Mouse (Mus musculus): ENCODE measurements around the gene Rps27l. TPM values are rescaled to one million over a fixed set of nuclear protein-coding genes. Genes with fewer than 3 reads are reported as not detected.
A peak's percentile ranks its signal among the peaks of the same experiment; 100 is the strongest.

The Rps27l gene
- polyA plus RNA-seq, 1 experiment: 36.3 TPM

GRCm38 (mm10) chr9:66919382-66919971 is 26.4 kb upstream of the Rps27l start, which contains the start of gene Rab8b:
Gene Rab8b, minus strand, starts transcription at chr9:66919687.
- under 1% methylated on average over 48 of the region's 49 CpGs for WGBS

DNA sequence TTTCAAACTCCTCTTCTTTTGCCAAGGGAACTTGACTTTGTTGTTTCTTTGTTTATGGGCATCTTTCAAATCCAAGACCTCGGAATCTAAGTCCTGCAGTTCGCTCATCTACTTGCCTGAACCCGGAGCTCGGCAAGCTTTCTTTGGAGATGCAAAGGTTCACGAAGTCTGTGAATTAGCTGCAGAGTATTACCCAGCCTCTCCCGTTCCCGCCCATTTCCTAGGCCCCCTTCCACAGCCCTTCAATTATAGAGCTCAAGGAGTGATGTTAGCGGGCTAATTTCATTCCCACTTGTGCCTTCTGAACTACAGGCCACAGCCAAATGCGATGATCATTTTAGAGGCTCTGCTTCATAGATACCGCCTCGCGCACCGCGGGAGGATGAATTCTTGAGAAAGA is 25.9 kb upstream of the Rps27l start:
- peak; percentile 42 for DNase-seq
- TF ChIP-seq POLR2A (IDR thresholded peaks at IDR 0.05; ENCODE audit: borderline replicate concordance, extremely low read depth, low read depth, low read length): no peak
- TF ChIP-seq CTCF (IDR thresholded peaks at IDR 0.05; ENCODE audit: insufficient read depth, low read length): no peak
- H3K4me1 ChIP-seq (ENCODE audit: control insufficient read depth, insufficient read depth, low read length): peaks cover 12% of the 10 kb centered on the region
- WGBS: under 1% methylated on average over 14 of the region's 14 CpGs
- peak overlapping the region; percentile 51 for H3K4me3 ChIP-seq (replicated peaks; ENCODE audit: extremely low read depth, low read depth, low read length)

More at GRCm38 (mm10) chr9:66919382-66919971, 26.4 kb upstream of the Rps27l start, which contains the start of gene Rab8b:
- peak within 1 kb of the TSS; percentile 84 for H3K4me3 ChIP-seq (replicated peaks; ENCODE audit: extremely low read depth, low read depth, low read length)
- DNase-seq: peak; percentile 92
- H3K4me1 ChIP-seq (ENCODE audit: control insufficient read depth, insufficient read depth, low read length): peaks cover 15% of the 10 kb centered on the region
- TF ChIP-seq POLR2A (IDR thresholded peaks at IDR 0.05; ENCODE audit: borderline replicate concordance, extremely low read depth, low read depth, low read length) (peak; percentile 83; the same call in 1 of the 2 replicates), CTCF (IDR thresholded peaks at IDR 0.05; ENCODE audit: insufficient read depth, low read length) (no peak)

DNA sequence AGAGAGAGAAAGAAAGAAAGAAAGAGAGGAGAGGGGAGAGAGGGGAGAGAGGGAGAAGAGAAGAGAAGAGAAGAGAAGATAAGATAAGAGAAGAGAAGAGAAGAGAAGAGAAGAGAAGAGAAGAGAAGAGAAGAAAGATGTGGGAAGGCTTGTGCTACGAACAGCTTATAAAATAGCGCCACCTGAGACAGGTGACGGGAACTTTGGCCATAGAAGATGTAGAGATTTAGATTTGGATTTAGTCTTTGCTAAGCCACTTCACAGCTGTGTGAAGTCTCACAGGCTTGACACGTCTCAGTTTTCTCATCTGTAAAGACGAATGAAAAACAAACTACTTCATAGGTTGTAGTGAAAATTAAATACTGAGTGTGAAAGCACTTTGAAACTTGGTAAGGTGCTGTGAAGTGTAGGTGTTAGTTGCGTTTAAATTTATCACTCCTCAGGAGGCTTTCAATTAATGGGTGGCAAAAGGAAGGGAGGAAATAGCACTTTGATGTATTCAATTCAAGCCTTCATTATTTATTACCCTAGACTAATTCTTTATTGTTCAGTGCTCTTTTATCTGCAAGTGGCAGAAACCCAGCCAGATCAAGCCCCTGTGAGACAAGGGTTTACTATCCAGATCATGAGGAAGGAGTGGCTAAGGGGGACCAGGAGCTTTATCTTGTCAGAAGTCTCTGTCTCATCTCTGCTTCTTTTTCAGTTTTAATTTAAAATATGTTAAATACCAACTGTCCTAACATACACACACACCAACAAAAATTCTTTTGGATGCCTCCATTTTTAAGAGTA is 25.2 kb upstream of the Rps27l start:
- Histone ChIP-seq H3K4me1 (ENCODE audit: control insufficient read depth, insufficient read depth, low read length) (peaks cover 7% of the 10 kb centered on the region), H3K4me3 (replicated peaks; ENCODE audit: extremely low read depth, low read depth, low read length) (no peak overlapping the region)
- DNase-seq: no peak
- WGBS: 22% methylated on average over 6 of the region's 6 CpGs
- no peak for TF ChIP-seq CTCF (IDR thresholded peaks at IDR 0.05; ENCODE audit: insufficient read depth, low read length)
- TF ChIP-seq POLR2A (IDR thresholded peaks at IDR 0.05; ENCODE audit: borderline replicate concordance, extremely low read depth, low read depth, low read length): no peak

DNA sequence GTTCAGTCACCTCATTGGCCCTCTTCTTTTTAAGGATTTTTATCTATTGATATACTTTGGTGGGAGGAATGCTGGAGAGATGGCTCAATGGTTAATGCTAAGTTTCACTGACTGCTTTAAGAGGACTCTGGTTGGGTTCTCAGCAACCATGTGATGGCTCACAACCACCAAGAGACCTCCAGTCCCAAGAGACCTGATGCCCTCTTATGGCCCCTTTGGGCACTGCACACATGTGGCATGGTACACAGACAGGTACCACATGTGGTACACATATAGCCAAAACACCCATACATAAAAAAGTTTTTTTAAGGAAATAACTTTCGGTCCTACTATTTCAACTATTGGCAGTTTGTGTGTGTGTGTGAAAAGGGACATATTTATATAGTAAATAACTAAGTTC is 23.8 kb upstream of the Rps27l start:
- Histone ChIP-seq H3K4me3 (replicated peaks; ENCODE audit: extremely low read depth, low read depth, low read length) (no peak overlapping the region), H3K4me1 (ENCODE audit: control insufficient read depth, insufficient read depth, low read length) (peaks cover 7% of the 10 kb centered on the region)
- TF ChIP-seq CTCF (IDR thresholded peaks at IDR 0.05; ENCODE audit: insufficient read depth, low read length) (0 out of 2 replicates have a peak, but pooled peaks have one; percentile 12), POLR2A (IDR thresholded peaks at IDR 0.05; ENCODE audit: borderline replicate concordance, extremely low read depth, low read depth, low read length) (no peak)
- DNase-seq: no peak
- WGBS: 98% methylated on average over 1 of the region's 1 CpGs

DNA sequence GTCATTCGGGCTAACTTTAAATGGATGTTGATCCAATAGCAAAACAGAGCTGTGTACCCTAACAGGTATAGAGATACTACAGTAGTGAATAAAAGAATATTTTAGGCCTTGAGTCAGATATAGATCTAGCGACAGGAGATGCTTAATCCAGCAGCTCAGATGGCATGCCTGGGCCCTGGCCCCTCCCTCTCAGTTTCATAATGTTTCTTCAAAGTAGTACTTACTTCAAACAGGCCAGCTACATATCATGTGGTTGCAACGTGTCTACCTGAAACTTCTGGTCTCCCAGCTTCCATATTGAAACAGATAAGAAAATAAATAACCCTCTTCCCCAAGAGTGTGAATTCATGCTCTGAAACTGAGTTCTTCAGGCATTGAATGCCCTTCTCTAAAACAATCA is 20.0 kb upstream of the Rps27l start:
- H3K4me1 ChIP-seq (ENCODE audit: control insufficient read depth, insufficient read depth, low read length): no peaks in the 10 kb centered on the region
- no peak overlapping the region for H3K4me3 ChIP-seq (replicated peaks; ENCODE audit: extremely low read depth, low read depth, low read length)
- TF ChIP-seq CTCF (IDR thresholded peaks at IDR 0.05; ENCODE audit: insufficient read depth, low read length) (no peak), POLR2A (IDR thresholded peaks at IDR 0.05; ENCODE audit: borderline replicate concordance, extremely low read depth, low read depth, low read length) (no peak)
- DNase-seq: no peak
- WGBS: 65% methylated on average over 3 of the region's 3 CpGs

DNA sequence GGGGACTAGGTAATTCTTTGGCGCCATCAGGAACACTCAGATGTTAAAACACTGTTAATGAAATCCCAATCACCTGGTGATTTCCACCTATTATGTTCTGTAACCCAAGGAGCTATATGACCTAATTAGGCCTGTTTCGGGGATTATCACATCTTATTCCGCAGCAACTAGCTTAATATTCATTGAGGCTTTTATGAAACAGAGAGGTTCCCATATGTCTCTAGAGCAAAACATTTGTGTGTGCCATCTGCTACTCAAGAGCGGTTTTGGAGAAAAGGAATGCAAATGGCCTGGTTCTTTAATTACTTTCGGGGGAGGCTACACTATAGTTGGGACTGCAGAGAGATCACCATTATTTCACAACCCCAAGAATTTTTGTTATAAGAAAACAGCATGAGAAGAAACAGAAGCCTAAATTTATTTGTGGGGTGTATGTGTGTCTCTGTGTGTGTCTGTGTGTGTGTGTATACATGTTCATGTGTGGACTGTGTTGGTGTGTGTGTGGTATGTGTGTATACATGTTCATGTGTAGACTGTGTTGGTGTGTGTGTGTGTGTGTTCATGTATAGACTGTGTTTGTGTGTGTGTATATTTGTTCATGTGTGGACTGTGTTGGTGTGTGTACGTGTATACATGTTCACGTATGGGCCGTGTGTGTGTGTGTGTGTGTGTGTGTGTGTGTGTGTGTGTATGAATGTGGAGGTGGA is 18.0 kb upstream of the Rps27l start:
- H3K4me3 ChIP-seq (replicated peaks; ENCODE audit: extremely low read depth, low read depth, low read length): no peak overlapping the region
- TF ChIP-seq POLR2A (IDR thresholded peaks at IDR 0.05; ENCODE audit: borderline replicate concordance, extremely low read depth, low read depth, low read length) (no peak), CTCF (IDR thresholded peaks at IDR 0.05; ENCODE audit: insufficient read depth, low read length) (no peak)
- DNase-seq: no peak
- WGBS: 89% methylated on average over 8 of the region's 8 CpGs
- H3K4me1 ChIP-seq (ENCODE audit: control insufficient read depth, insufficient read depth, low read length): no peaks in the 10 kb centered on the region

DNA sequence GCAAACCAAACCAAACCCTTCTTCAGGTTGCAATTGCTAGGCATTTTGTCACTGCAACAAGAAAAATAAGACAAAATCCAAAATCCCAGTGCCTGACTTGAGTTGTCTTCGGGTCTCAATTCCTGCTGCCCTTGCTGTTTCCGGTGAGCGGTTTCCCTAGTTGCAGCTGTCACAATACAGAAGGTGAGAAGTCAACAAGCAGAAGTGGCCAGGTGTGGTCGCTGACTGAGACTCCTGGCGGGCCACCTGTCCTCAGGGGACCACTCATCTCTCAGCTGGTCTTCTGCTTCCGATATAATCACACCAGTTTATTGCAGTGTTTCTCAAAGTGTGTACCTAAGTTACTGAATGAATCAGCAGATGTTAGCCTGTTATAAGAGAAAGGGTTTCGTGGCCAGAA is 15.5 kb upstream of the Rps27l start:
- WGBS: 57% methylated on average over 7 of the region's 7 CpGs
- no peak for TF ChIP-seq CTCF (IDR thresholded peaks at IDR 0.05; ENCODE audit: insufficient read depth, low read length)
- no peak for TF ChIP-seq POLR2A (IDR thresholded peaks at IDR 0.05; ENCODE audit: borderline replicate concordance, extremely low read depth, low read depth, low read length)

DNA sequence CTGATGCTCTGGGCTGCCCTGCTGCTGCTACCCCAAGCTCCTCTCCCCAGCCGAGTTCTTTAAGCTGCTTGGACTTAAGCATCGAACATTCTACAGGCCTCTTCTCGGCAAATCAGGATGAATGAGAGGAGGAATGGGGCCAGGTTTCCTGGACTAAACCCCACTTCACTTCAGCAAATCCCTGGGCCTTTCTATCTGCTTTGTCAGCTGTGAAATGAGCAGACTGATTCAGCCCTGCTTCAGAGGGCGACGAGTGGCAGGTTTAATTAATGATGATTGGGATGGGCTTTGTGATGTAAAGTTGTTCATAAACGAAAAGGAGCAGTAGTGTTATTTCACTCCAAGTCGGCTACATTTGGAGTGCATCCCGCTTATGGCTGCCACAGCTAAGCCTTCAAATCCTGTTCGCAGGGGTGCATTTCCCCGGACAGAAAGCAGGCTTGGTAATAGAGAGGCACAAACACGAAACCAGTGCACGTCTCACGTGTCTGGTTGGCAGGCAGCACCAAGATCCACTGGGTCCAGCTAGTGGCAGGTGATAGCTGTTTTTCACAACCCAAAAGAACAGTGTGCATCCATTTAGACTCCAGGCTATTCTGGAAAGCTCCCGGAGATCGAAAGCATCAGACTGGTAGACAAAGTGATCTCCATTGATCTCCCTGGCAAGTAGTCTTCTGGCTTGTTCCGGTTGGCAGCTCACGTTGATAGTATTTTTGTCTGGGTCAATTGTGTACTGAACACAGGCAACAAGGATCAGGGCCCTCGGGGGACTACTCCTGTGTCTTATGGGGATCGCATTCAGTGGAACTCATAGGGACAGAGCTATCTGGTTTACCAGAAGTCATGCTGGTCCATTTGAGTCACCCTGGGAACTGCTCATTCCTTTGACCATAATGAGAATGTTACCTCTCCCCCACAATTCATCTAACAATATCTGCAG is 11.7 kb upstream of the Rps27l start:
- 83% methylated on average over 19 of the region's 19 CpGs for WGBS
- TF ChIP-seq POLR2A (IDR thresholded peaks at IDR 0.05; ENCODE audit: borderline replicate concordance, extremely low read depth, low read depth, low read length): no peak
- TF ChIP-seq CTCF (IDR thresholded peaks at IDR 0.05; ENCODE audit: insufficient read depth, low read length): no peak
- no peaks in the 10 kb centered on the region; the same call in 1 of the 2 replicates for H3K4me1 ChIP-seq (ENCODE audit: control insufficient read depth, insufficient read depth, low read length)
- no peak overlapping the region for H3K4me3 ChIP-seq (replicated peaks; ENCODE audit: extremely low read depth, low read depth, low read length)
- no peak for DNase-seq

More for the DNA sequence above, 15.5 kb upstream of the Rps27l start:
- Histone ChIP-seq H3K4me3 (replicated peaks; ENCODE audit: extremely low read depth, low read depth, low read length) (no peak overlapping the region), H3K4me1 (ENCODE audit: control insufficient read depth, insufficient read depth, low read length) (no peaks in the 10 kb centered on the region)
- no peak for DNase-seq
